Mouse (Mus musculus) small intestine, adult 2 months (tissue): ENCODE results near the gene Hes3.

Experiments used
- CTCF ChIP-seq: fragments of 200-500 bp; IDR thresholded peaks from 2 replicates; pipeline ENCODE4 v1.5.1; 2012; ENCODE audit warnings: low read depth, mild to moderate bottlenecking, control low read depth, inconsistent platforms, low read length, moderate library complexity, mixed read lengths; ENCODE audit not compliant: insufficient replicate concordance, insufficient read length; ENCODE audit errors: extremely low read depth
- POLR2A ChIP-seq: fragments of 200-500 bp; IDR thresholded peaks from 2 replicates; pipeline ENCODE4 v1.6.1; 2012; ENCODE audit warnings: low read depth, mild to moderate bottlenecking, control low read depth, inconsistent platforms, low read length, moderate library complexity

GRCm38 (mm10) chr4:152244545-152245522 is 46.6 kb downstream of the Hes3 start:
- no peak for TF ChIP-seq CTCF
- TF ChIP-seq POLR2A: no peak
